Mouse (Mus musculus): Measurements from ENCODE around the gene Pik3ca. TPM values are rescaled to one million over a fixed set of nuclear protein-coding genes. Genes with fewer than 3 reads are reported as not detected.
A peak's percentile ranks its signal among the peaks of the same experiment; 100 is the strongest.

Gene Pik3ca
- polyA plus RNA-seq (2015; fragmentation: Nextera tagmentation; extraction: Ambion mirVana) = 16.2 and 17.1 TPM in 2 replicates

DNA sequence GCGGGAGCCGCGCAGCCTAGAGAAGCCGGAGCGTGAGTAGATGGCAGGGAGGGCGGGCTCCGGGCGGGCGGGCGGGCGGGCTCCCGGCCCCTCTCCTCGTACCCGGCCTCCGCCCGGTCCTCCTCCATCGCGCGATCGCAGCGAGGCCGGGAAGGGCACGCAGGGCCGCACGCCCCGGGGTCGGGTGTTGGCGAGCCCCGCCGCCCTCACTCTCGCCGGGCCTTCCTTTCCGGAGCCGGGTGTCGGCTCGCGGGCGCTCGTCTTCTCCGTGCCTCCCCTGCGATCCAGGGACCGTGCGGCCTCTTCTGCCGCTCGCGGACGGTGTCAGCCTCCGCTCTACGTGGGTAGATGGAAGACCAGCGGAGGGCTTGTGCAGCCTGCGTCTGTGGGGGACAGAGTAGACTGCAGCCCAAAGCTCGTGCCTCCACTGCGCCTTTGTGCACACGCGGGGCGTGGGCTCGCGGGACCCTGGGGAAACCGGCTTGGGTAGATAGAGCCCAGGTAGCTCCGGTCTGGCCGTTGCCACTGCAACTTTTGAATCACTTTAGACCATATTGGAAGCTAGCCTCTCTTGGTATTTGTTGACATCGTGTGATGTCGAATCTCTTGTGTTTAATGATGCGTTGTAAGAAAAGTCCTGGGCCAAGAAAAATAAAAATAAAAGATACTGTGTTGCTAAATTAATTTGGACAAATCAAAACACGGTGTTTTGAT lies at the start of gene Pik3ca:
Pik3ca (plus strand) TSS at position 211 of the 714 bp plus-strand sequence.
- peak; percentile 66 for ATAC-seq
- no peaks in the 10 kb centered on the region for H3K27me3 ChIP-seq
- peak within 1 kb of the TSS; percentile 92 for H3K9ac ChIP-seq
- H3K27ac ChIP-seq = peak within 1 kb of the TSS; percentile 96
- no peaks in the 10 kb centered on the region for H3K9me3 ChIP-seq (replicated peaks)
- H3K4me2 ChIP-seq = peak within 1 kb of the TSS; percentile 72
- H3K4me3 ChIP-seq = peak within 1 kb of the TSS; percentile 92
- peaks cover 37% of the 10 kb centered on the region for H3K4me1 ChIP-seq
- no peaks in the 10 kb centered on the region for H3K36me3 ChIP-seq (ENCODE audit: poor library complexity, severe bottlenecking)
- WGBS = under 1% methylated on average over 22 of the region's 65 CpGs

- Histone ChIP-seq H3K4me2 (no peak overlapping the region), H3K9ac (no peak overlapping the region), H3K4me3 (no peak overlapping the region), H3K4me1 (0 out of 2 replicates have a peak, but pooled peaks cover 11% of the 10 kb centered on the region), H3K9me3 (replicated peaks) (no peaks in the 10 kb centered on the region), H3K36me3 (ENCODE audit: poor library complexity, severe bottlenecking) (peaks cover 30% of the 10 kb centered on the region), H3K27ac (no peak overlapping the region), H3K27me3 (no peaks in the 10 kb centered on the region)
- 77% methylated on average over 6 of the region's 6 CpGs for WGBS
- peak; percentile 85 for ATAC-seq
Observed at GRCm38 (mm10) chr3:32347881-32348280, 49.6 kb upstream of the Pik3ca start.

- no peaks in the 10 kb centered on the region for H3K27me3 ChIP-seq
- H3K4me2 ChIP-seq = no peak overlapping the region
- H3K4me3 ChIP-seq = no peak overlapping the region
- no peak overlapping the region for H3K27ac ChIP-seq
- peaks cover 25% of the 10 kb centered on the region for H3K4me1 ChIP-seq
- H3K9me3 ChIP-seq (replicated peaks) = no peaks in the 10 kb centered on the region
- ATAC-seq = no peak
- 41% methylated on average over 6 of the region's 6 CpGs for WGBS
- H3K36me3 ChIP-seq (ENCODE audit: poor library complexity, severe bottlenecking) = peaks cover 9% of the 10 kb centered on the region; the same call in 1 of the 2 replicates
- H3K9ac ChIP-seq = peak overlapping the region; percentile 30; the same call in 1 of the 2 replicates
Observed at GRCm38 (mm10) chr3:32361221-32361620, 36.2 kb upstream of the Pik3ca start.

DNA sequence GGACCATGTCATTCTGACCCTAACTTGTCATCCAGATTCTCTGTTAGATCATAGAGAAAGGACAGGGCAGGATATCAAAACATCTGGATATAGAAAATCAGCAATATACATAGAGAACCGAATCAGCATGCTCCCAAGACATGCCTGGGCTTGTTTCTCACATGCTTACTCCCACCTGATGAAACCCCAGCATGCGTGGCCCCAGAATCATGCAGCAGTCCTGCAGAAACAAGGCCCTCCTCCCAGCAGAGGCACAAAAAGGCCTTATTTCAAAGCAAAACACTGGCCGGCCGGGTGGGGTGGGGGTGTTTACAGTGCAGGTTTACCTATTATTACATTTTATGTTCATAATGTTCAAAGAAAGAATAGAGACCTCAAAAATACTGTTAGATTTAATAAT lies 33.3 kb upstream of the Pik3ca start:
- Histone ChIP-seq H3K9me3 (replicated peaks) (no peaks in the 10 kb centered on the region), H3K4me2 (peak overlapping the region; percentile 78), H3K36me3 (ENCODE audit: poor library complexity, severe bottlenecking) (peaks cover 6% of the 10 kb centered on the region; the same call in 1 of the 2 replicates), H3K4me3 (peak overlapping the region; percentile 91), H3K27ac (no peak overlapping the region), H3K27me3 (no peaks in the 10 kb centered on the region), H3K9ac (peak overlapping the region; percentile 62), H3K4me1 (peaks cover 28% of the 10 kb centered on the region)
- no peak for ATAC-seq
- 29% methylated on average over 4 of the region's 4 CpGs for WGBS

- Histone ChIP-seq H3K9me3 (replicated peaks) (no peaks in the 10 kb centered on the region), H3K27me3 (no peaks in the 10 kb centered on the region), H3K4me3 (peak overlapping the region; percentile 91), H3K4me2 (peak overlapping the region; percentile 78), H3K4me1 (peaks cover 28% of the 10 kb centered on the region), H3K36me3 (ENCODE audit: poor library complexity, severe bottlenecking) (0 out of 2 replicates have a peak, but pooled peaks cover 6% of the 10 kb centered on the region), H3K9ac (peak overlapping the region; percentile 94), H3K27ac (peak overlapping the region; percentile 84)
- peak; percentile 80 for ATAC-seq
- WGBS = under 1% methylated on average over 45 of the region's 54 CpGs
Observed at GRCm38 (mm10) chr3:32364841-32365545, 32.5 kb upstream of the Pik3ca start.

DNA sequence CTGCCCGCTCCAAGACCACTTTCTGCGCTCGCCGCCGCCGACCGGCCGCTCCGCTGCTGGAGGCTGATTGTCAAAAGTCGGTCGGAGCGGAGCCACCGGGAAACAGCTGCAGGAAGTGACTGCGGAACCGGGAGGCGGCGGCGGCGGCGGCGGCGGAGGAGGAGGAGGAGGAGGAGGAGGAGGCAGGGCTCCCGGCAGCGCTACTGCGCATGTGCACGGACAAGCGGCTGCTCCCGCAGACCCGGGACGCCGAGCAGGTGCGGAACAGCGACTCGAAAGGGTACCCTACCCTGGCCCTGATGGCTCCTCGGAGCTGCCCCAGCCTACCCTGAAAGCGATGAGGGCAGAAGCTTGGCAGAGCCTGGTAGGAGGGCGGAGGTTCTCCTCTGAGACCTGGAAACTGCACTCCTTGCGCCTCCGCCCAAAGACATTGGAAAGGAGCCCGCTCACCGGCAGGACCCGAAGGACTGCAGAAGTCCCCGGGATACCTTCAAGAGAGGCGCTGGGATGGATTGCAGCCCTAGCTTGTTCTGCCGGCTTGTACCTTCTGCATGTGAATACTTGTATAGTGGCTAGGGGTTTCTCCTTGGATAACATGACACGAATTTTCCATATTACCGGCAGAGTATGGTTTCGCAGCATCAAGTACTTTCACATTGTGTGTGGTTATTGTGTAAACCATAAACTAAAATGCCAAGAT lies 31.8 kb upstream of the Pik3ca start, which contains the start of gene Zmat3:
Zmat3 (minus strand) TSS at position 469 of the 700 bp plus-strand sequence.
- peak; percentile 91 for ATAC-seq
- H3K9ac ChIP-seq = peak within 1 kb of the TSS; percentile 94
- H3K9me3 ChIP-seq (replicated peaks) = no peaks in the 10 kb centered on the region
- no peaks in the 10 kb centered on the region for H3K27me3 ChIP-seq
- H3K4me1 ChIP-seq = peaks cover 28% of the 10 kb centered on the region
- H3K4me2 ChIP-seq = peak within 1 kb of the TSS; percentile 78
- H3K4me3 ChIP-seq = peak within 1 kb of the TSS; percentile 91
- peak within 1 kb of the TSS; percentile 84 for H3K27ac ChIP-seq
- 0 out of 2 replicates have a peak, but pooled peaks cover 2% of the 10 kb centered on the region for H3K36me3 ChIP-seq (ENCODE audit: poor library complexity, severe bottlenecking)
- 4% methylated on average over 30 of the region's 48 CpGs for WGBS

GRCm38 (mm10) chr3:32366246-32366734 lies 31.2 kb upstream of the Pik3ca start:
- Histone ChIP-seq H3K4me3 (peak overlapping the region; percentile 91), H3K4me1 (peaks cover 22% of the 10 kb centered on the region), H3K27me3 (no peaks in the 10 kb centered on the region), H3K9me3 (replicated peaks) (no peaks in the 10 kb centered on the region), H3K4me2 (peak overlapping the region; percentile 78), H3K27ac (no peak overlapping the region), H3K36me3 (ENCODE audit: poor library complexity, severe bottlenecking) (no peaks in the 10 kb centered on the region), H3K9ac (peak overlapping the region; percentile 94)
- WGBS = 45% methylated on average over 17 of the region's 17 CpGs
- peak; percentile 48 for ATAC-seq

DNA sequence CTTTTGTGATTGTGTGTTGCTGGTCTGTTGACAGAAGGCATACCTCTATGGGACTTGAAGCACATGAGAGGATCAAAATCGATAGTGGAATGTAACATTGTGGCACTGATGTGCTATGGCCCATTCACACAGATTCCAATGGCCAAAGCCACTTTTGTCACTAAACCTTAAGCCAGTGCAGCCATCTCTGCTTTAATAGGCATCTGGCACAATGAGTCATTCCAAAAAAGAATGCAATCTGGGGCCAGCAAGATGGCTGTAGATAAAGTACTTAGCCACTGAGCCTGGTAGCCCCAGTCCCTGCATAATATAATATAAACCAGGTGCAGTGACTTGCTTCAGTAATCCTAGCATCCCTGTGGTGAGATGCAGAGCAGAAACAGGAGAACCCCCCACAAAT lies 30.0 kb upstream of the Pik3ca start:
- WGBS = 82% methylated on average over 1 of the region's 1 CpGs
- Histone ChIP-seq H3K9ac (no peak overlapping the region), H3K4me2 (no peak overlapping the region), H3K9me3 (replicated peaks) (no peaks in the 10 kb centered on the region), H3K27ac (no peak overlapping the region), H3K4me1 (peaks cover 20% of the 10 kb centered on the region), H3K27me3 (no peaks in the 10 kb centered on the region), H3K4me3 (no peak overlapping the region), H3K36me3 (ENCODE audit: poor library complexity, severe bottlenecking) (no peaks in the 10 kb centered on the region)
- ATAC-seq = no peak

DNA sequence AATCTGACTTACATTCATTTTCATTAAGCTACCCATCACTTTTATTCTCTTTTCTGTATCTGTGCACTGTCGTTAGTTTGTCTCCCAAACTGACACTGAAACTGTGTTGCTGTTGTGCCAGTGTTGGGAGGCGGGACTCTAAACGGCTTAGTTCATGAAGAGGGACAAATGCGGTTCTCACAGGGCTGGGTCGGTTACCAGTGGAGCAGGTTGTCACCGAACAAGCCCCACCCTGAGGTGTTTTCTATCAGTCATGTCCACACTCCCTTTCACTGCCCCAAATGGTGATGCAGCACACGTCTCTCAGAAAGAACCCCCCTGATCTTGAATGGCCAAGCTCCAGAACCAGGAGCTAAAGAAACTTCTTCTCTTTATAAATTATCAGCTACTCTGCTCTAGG lies 25.5 kb upstream of the Pik3ca start:
- Histone ChIP-seq H3K9me3 (replicated peaks) (no peaks in the 10 kb centered on the region), H3K27me3 (no peaks in the 10 kb centered on the region), H3K9ac (no peak overlapping the region), H3K4me2 (no peak overlapping the region), H3K27ac (no peak overlapping the region), H3K36me3 (ENCODE audit: poor library complexity, severe bottlenecking) (no peaks in the 10 kb centered on the region), H3K4me1 (no peaks in the 10 kb centered on the region), H3K4me3 (no peak overlapping the region)
- no peak for ATAC-seq
- WGBS = 74% methylated on average over 7 of the region's 7 CpGs

DNA sequence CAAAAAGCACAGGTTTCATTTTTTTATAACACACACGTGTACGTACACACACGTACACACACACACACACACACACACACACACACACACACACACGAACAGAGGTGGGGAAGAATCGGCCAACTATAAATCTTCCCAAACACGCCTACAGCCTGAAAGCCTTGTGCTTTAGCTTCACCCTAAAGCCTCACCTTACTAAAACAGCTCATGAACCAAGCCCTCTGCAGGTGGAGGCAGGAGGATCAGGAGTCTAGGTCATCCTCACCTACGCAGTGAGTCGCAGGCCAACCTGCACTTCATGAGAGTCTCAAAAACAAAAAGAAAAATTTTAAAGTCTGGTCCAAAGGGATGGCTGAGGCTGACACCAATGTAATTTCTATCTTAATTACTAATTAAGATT lies 25.0 kb upstream of the Pik3ca start:
- no peaks in the 10 kb centered on the region for H3K27me3 ChIP-seq
- no peaks in the 10 kb centered on the region for H3K9me3 ChIP-seq (replicated peaks)
- H3K9ac ChIP-seq = no peak overlapping the region
- H3K4me2 ChIP-seq = no peak overlapping the region
- H3K4me1 ChIP-seq = no peaks in the 10 kb centered on the region
- WGBS = 91% methylated on average over 8 of the region's 8 CpGs
- no peak overlapping the region for H3K27ac ChIP-seq
- no peak overlapping the region for H3K4me3 ChIP-seq
- no peak for ATAC-seq
- no peaks in the 10 kb centered on the region for H3K36me3 ChIP-seq (ENCODE audit: poor library complexity, severe bottlenecking)

DNA sequence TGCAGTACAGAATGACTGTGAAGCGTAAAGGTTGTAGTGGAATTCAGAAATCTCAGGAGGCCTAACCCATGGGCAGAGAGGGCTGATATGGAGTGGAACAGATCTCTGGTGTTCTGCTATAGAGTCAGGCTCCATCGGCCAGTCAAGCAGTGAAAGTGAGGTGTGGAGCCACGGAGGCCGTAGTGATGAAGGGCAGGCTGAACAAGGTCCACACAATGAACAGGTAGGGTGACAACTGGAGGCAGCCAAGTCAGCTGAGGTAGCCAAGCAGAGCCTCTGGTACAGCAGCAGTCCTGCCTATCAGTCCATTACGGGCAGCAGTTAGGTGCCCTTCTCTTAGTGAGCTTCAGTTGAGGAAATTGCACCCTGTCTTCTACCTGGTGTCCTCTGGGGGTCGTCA lies 24.2 kb upstream of the Pik3ca start:
- Histone ChIP-seq H3K4me1 (no peaks in the 10 kb centered on the region), H3K9ac (no peak overlapping the region), H3K4me2 (no peak overlapping the region), H3K36me3 (ENCODE audit: poor library complexity, severe bottlenecking) (no peaks in the 10 kb centered on the region), H3K4me3 (no peak overlapping the region), H3K27me3 (no peaks in the 10 kb centered on the region), H3K9me3 (replicated peaks) (no peaks in the 10 kb centered on the region), H3K27ac (no peak overlapping the region)
- ATAC-seq = no peak
- 87% methylated on average over 6 of the region's 6 CpGs for WGBS

GRCm38 (mm10) chr3:32379891-32380290 lies 17.6 kb upstream of the Pik3ca start:
- 36% methylated on average over 2 of the region's 2 CpGs for WGBS
- H3K9me3 ChIP-seq (replicated peaks) = no peaks in the 10 kb centered on the region
- no peaks in the 10 kb centered on the region for H3K36me3 ChIP-seq (ENCODE audit: poor library complexity, severe bottlenecking)
- no peak overlapping the region for H3K4me3 ChIP-seq
- H3K9ac ChIP-seq = no peak overlapping the region
- no peaks in the 10 kb centered on the region for H3K4me1 ChIP-seq
- no peak overlapping the region for H3K4me2 ChIP-seq
- H3K27me3 ChIP-seq = no peaks in the 10 kb centered on the region
- no peak overlapping the region for H3K27ac ChIP-seq
- no peak for ATAC-seq

Measured in forebrain, embryonic 13.5 days (tissue).